Mouse (Mus musculus): ENCODE measurements around the gene Tbxa2r.

Tbxa2r gene

GRCm38 (mm10) chr10:81375322-81375721 is 46.8 kb downstream of the Tbxa2r start:
- DNase-seq = no peak

DNA sequence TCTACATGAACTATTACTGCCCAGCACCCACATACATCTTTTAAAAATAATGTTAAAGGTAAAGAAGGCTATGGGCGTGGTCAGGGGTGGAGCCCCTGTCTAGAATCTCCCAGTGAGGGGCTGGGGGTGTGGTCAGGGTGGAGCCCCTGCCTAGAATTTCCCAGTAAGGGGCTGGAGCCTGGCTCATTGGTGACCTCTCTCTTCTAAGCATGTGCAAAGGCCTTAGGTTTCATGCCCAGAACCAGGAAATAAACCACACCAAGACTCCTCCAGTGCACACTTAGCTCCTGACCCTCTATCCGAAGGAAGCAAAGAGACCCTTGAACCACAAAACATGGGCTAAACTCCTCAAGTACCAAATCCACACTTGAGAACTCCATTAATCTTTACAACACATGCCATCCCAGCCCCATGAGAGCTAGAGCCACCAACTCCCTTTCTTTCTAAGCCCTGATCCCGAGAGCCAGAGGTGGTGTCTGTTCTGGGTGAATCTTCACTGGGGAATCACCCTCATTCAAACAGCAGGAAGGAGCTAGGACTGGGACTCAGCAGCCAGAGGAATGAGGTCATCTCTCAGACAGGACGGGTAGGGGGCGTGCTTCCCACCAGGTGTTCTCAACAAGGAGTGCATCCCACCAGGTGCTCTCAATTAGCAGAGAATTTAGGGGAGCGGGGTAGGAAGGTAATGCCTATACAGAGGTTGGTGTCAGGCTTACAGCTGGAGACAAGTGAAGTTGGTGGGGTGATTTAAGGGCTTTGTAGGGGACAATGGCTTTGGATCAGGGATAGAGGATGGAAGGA is 48.2 kb downstream of the Tbxa2r start:
- peak; percentile 43 for DNase-seq

DNA sequence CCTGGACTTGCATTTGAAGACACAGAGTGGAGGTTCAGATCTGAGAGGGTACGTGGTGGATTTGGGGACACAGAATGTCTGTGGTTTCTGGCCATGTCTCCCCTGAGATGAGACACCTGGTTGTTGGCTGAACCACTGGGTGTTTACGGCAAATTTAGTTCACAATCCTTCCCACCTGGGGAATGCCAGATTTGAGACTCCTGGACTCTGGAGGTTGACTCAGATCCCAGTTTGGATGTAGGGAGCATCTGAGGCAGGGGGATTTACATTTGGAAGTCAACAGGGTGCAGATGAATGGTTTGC is 48.8 kb downstream of the Tbxa2r start:
- DNase-seq = no peak

- no peak for DNase-seq
Observed at GRCm38 (mm10) chr10:81377793-81378552, 49.4 kb downstream of the Tbxa2r start, which contains the start of gene Fzr1. Gene Fzr1 (minus strand): TSS chr10:81378516.

DNA sequence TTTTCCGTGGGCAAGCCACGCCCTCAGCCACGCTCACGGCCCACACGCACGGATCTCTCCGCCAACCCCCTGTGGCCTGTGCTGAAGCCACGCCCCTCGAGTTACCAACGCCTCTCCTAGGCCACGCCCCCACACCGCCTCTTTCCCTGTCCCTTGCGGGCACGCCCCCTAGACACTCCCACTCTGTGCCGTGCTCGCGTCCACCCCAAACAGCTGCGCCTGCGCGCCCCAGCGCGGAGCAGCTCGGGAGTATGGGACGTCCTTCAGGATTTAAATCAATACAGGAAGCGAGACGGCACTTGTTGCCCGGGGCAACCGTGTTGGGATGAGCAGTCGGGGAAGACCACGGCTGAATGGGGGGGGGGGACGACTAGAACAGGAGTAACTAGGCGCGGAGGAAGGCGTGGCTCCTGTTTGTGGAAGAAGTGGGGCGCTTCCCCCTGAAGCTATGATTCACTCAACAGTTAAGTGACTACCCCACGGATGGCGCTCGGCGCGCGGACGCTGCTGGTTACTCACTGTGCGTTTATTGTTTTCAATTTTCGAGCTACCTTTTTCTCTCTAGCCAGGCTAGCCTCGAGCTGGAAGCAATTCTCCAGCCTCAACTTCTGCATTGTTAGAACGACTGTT is 50.1 kb downstream of the Tbxa2r start:
- DNase-seq = peak; percentile 100

- DNase-seq = no peak
Observed at GRCm38 (mm10) chr10:81379183-81379553, 50.6 kb downstream of the Tbxa2r start.

DNA sequence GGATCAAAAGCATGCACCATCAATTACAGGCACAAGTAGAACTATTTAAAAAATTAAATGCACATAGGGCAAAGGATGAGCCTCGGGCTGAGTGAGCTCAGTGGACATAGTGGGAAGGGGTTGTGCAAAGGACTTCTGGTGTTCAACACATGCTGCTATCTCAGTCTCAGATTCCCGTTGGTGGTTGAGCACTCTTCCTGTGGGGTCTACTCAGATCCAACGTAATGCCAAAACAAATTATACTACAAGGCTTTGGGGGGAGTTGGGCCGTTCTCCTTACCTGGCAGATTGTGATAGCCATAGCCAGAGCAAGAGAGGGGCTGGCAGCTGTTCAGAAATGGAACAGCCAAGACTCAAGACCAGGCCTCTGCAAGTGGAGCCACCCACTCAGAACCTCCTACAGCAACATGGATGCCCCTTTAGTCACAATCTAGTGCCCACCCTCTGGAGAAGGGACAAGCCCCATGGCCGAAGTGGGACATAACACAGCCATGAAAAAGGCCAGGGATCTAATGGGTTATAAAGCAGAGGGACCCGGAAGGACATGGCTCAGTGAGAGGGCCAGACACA is 51.4 kb downstream of the Tbxa2r start:
- no peak for DNase-seq

GRCm38 (mm10) chr10:81382039-81382438 is 53.5 kb downstream of the Tbxa2r start:
- DNase-seq = no peak

DNA sequence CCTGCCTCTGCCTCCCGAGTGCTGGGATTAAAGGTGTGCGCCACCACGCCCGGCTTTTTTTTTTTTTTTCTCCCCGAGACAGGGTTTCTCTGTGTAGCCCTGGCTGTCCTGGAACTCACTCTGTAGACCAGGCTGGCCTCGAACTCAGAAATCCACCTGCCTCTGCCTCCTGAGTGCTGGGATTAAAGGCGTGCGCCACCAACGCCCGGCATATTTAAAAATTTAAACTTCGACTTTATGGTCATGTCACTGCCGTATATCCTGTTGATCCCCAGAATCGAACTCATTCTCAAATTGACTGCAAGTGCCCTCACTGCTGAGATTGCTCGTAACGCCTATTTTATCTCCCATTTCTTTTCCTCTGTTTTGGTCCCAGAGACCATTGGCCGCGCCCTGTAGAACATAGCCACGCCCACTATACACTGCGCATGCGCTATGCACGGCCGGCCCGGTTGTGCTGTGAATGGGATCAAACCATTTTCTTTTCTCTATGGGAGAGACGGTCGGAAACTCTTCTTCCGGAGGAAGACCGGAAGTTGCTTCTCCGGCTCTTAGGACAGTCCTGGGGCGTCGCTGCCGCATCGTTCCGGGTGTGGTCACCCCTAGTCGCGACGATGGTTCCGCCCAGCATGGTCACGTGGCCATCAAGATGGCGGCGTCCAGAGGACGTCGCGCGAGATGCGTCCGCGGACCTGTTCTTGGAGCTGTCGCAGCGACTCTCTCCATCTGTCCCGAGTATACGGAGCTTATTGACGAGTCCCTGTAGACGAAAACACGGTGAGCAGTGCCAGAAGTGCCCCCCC is 55.5 kb downstream of the Tbxa2r start, which contains the start of the genes Dohh and Gm48551:
Gene Dohh (plus strand): TSS at position 627 of the 803 bp plus-strand sequence.
Gene Gm48551 (plus strand): TSS at position 665 of the 803 bp plus-strand sequence.
- peak; percentile 98 for DNase-seq

DNA sequence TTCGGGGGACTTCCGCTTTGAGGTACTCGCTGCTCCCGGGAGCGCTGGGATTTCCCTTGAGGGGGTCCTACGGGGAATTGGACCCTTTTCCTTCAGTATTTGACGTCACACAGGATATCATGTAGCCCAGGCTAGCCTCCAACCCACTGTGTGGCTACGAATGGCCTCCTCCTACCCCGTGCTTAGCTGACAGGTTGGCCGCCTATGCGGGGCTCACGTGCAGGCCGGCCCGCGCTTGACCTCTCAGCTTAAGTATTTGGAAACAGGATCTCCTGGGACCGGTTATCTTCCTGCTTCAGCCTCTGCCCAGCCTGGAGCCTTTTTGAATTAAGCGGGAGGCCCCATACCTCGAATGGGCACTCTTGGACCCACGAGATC is 56.1 kb downstream of the Tbxa2r start:
- DNase-seq = no peak

All from thymus, postnatal 25 days (tissue).